19 mouse cellular contexts compared by ENCODE assay signal in the genomic region with DNA sequence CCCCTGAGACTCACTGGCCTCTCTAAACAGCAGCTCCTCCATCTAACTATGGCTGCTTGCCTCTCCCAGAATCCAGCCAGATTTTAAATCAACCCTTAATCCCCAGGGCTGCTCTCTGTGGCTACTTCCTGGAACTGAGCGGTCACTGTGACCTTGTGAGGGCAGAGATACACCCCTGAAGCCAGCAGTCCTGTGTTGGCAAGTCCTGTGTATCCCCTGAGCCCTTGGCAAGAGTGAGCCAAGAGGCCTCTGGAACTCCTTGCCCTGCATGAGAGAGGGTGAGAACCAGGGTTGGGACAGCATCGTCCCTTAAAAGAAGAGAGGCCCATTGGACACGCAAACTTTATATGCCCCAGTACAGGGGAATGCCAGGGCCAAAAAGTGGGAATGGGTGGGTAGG.
"Had no signal": no experiment of that assay in that cellular context is flagged by ENCODE, and none has a peak within 500 bp of the region (broad histone marks: within the 10 kb centered on the region; RNA-seq: fewer than 3 reads in every experiment).

No protein-coding gene starts in this region.

- H3K27ac ChIP-seq: layer of hippocampus, adult 2 months; limb, embryonic 12.5 days; liver, embryonic 13.5 days; lung, embryonic 15.5 days; macrophage; midbrain, embryonic 15.5 days; neural tube, embryonic 13.5 days; stomach, postnatal 0 days had no signal

- H3K36me3 ChIP-seq: limb, embryonic 12.5 days; liver, embryonic 13.5 days; lung, embryonic 15.5 days; midbrain, embryonic 15.5 days; neural tube, embryonic 13.5 days had no signal

- H3K4me2 ChIP-seq: limb, embryonic 12.5 days; liver, embryonic 13.5 days; lung, embryonic 15.5 days; midbrain, embryonic 11.5 days; midbrain, embryonic 15.5 days; neural tube, embryonic 13.5 days had no signal

- H3K27me3 ChIP-seq: liver, embryonic 13.5 days; lung, embryonic 15.5 days; midbrain, embryonic 15.5 days; neural tube, embryonic 13.5 days had no signal

- H3K4me1 ChIP-seq: limb, embryonic 12.5 days; liver, embryonic 13.5 days; lung, embryonic 15.5 days; megakaryocyte, embryonic 14.5 days had no signal

- H3K4me3 ChIP-seq: layer of hippocampus, adult 2 months; limb, embryonic 12.5 days; liver, embryonic 13.5 days; lung, embryonic 15.5 days; megakaryocyte, embryonic 14.5 days; midbrain, embryonic 15.5 days; neural tube, embryonic 13.5 days had no signal

- DNase-seq: kidney, postnatal 10 days; kidney, postnatal 4 days; liver; liver, embryonic 13.5 days; liver, postnatal 0 days; lung, postnatal 14 days; right cerebral cortex, adult 18-20 months; right cerebral cortex, postnatal 25 days; thymus, adult 2 months; thymus, postnatal 25 days had no signal

- H3K9me3 ChIP-seq: lung, embryonic 15.5 days; midbrain, embryonic 15.5 days had no signal

- ATAC-seq: liver, postnatal 0 days; midbrain, embryonic 15.5 days had no signal

- H3K9ac ChIP-seq: limb, embryonic 12.5 days; liver, embryonic 13.5 days; liver, postnatal 0 days; lung, embryonic 15.5 days; midbrain, embryonic 15.5 days; neural tube, embryonic 13.5 days had no signal
